Mouse (Mus musculus) heart, adult 2 months (tissue): ENCODE data around the gene Lrrc8b.

ENCODE experiments used
- CTCF ChIP-seq: fragments of 200-600 bp; IDR thresholded peaks from 2 replicates; pipeline ENCODE4 v1.8.1; 2022; ENCODE audit warnings: antibody characterized with exemption, mild to moderate bottlenecking, moderate library complexity
- EP300 ChIP-seq: fragments of 200-500 bp; IDR thresholded peaks from 2 replicates; pipeline ENCODE4 v1.6.1; 2011; ENCODE audit warnings: low read depth, low read length, control low read depth; ENCODE audit not compliant: insufficient read depth
- POLR2A ChIP-seq: fragments of 200-500 bp; IDR thresholded peaks from 2 replicates; pipeline ENCODE4 v1.6.1; 2011; ENCODE audit warnings: mild to moderate bottlenecking, low read depth, low read length, control low read depth; ENCODE audit not compliant: insufficient read depth

GRCm38 (mm10) chr5:105466471-105466902, 50.9 kb downstream of the Lrrc8b start:
- no peak for TF ChIP-seq CTCF
- TF ChIP-seq POLR2A, result no peak
- TF ChIP-seq EP300, result no peak
